Mouse (Mus musculus) layer of hippocampus, adult 9-11 months (tissue): ENCODE results near the gene Syt10.
"Not testable (repeated sequence)": the region's sequence is repeated elsewhere in the genome, so short reads cannot be mapped to it uniquely, and the experiment has no call there.

Experiments
- DNase-seq: peaks from one replicate; pipeline ENCODE4 v3.0.0; 2022

Gene Syt10

DNA sequence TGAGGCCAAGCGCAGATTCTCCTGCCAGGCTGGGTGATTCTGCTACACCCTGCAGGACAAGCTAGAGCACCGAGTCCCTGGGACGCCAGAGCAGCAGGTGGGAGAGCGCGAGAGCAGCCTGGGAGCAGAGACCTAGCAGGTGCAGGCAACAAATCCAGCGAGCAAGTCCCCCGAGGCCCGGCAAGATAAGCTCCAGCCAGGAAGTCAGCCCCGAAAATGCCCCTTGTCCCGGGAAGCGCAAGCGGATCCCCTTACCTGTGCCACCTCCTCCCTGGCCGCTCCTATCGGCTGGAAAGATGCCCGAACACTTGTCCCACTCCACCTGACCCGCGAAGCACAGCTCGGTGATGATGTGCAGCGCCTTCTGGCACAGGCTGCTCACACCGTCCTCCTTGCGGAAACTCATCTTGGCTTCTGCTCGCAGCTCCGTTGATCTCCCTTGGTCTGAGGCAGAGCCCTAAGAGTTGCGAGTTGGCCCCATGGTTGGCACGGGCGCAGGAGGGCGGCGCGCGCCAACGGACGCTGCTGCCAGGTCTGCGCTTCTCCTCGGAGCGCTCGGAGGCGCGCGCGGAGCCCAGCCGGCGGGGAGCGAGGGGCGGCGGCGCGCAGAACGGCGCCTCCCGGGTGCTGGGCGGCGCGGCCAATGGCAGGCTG is at the start of gene Syt10:
Gene Syt10 (minus strand): TSS at position 497 of the 654 bp plus-strand sequence.
- DNase-seq, result peak; percentile 13

DNA sequence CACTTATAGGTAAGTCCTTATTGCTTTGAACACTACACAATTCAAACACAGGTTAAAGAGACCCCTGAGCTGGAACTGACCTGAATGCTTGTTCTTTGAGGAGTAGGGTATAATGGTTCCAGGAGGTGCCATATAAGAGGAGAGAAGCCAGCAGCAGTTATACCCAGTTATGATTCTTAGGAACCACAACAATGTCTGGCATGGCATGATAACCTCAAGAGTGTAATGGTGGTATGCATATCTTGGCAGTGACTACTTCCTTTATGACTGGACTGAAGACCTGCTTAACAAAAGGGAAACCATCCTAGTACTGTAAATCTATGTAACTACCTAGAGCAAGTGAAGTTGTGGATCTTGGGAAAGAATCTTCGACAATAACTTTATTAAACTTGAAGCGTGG is 42.1 kb upstream of the Syt10 start:
- no peak for DNase-seq

DNA sequence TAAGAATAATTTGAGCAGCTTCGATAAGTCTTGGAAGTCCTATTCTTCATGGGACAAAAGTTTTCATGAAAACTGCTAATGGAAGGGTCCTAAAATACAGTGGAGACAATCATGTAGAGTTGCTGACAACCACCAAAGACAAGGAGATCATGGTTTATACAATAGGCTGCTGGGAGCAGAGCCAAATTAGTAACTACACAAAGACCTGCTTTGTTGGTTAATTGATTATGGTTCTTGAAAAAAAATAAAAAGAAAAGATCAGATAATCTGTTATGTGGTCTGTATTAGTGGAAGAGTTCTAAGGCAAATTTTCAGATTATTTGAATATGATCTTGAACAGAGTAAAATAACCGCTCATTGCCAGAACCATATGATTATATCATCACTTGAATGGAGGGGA is 37.3 kb upstream of the Syt10 start:
- DNase-seq, result no peak

DNA sequence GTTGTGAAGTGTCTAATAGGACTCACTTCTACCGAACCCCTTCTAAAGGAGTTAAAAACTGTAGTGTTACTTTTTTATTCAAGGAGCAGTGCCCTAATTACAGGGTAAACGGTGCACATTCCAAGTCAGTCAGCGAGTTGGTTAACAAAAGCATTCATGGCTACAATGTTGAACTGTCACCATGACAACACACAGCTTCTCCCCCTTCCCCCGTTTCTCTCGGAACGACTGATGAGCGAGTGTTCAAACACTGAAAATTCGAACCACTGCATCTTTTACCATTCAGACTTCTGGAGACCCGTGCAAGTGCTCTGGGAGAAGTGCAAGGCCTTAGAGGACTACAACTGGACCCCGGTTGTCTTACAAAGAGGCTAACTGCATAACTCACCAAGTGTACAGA is 25.6 kb downstream of the Syt10 start:
- DNase-seq, result no peak

DNA sequence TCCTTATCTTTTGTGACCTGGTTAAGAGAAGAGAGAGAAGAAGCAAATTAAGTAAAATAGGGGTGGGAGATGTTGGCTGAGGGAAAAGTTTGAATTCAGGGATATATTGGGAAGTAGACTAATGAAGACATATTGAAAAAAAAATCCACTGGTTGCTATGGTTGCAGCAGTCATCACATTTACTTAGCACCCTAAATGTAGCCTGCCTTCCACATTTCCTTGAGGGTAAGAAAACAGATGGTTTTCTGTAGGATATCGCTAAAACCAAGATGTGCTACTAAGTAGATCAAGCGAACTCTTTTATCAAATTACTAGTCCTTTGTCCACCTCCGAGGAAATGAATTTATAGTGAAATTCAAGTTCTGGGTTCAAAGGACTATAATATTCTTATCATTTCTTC is 37.2 kb downstream of the Syt10 start:
- no peak for DNase-seq

DNA sequence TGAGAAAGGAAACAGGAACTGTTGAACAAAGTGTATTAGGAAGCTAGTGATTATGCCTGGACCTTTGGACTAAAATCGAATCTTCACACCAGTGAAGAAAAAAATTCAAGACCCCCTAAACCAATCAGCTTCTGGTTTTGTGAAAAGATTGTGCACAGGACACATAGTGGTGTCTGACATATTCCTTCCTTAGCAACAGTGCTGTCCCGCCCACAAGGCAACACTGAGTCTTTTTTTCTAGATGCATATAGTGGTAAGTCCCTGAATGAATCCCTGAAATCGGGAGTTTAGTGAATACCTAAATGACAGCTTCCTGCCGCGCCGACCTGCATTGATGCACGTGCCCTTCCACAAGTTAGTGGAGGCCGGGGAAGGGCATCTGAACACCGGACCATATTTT is 61.7 kb downstream of the Syt10 start:
- no peak for DNase-seq

DNA sequence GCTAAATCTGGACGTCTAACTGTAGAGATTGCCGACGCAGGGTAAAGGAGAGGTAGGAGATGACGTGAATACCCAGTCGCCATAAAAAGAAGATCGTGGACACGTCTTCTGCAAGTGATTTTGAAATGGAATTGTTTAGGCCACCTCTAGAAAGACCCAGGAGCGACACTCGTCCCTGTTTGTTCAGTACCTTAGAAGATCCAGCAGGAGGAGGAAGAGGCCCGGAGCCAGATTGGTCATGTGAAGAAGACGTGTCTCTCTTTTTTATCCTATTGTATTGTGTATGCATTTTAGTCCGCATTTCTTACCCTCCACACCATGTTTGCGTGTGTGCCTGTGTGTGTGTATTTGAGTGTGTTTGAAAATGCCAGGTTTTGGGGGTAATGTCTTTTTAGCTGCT is 75.6 kb downstream of the Syt10 start:
- DNase-seq, result not testable (repeated sequence)

DNA sequence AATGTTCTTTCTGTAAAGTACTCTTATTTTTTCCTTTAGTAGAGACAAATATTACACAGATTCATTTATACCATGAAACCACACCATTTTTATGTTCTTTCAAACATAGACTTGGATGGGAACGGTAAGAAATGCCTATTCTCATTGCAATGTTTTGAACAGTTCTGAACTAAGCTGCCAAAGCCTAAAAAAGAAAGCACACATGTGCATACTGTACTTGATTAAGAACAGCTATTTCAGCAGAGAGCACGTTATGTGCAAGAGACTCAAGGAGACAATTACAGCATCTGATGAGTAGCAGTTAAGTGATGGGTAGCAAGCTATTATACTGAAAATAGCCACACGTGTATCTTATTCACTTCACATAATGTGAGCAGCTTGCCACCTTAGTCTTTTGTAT is 108.0 kb downstream of the Syt10 start:
- DNase-seq, result peak; percentile 6
